Mouse (Mus musculus) C2C12 (cell line): ENCODE results near the gene Phgdh.

Experiments
- CEBPB ChIP-seq: IDR thresholded peaks from one replicate; pipeline ENCODE4 v1.6.1; 2011; ENCODE audit warnings: low read depth, mild to moderate bottlenecking, control low read depth, moderate library complexity
- CTCF ChIP-seq: IDR thresholded peaks from one replicate; pipeline ENCODE4 v1.5.1; 2011; ENCODE audit not compliant: control insufficient read depth, insufficient read depth, insufficient read length
- FOSL1 ChIP-seq: IDR thresholded peaks from one replicate; pipeline ENCODE4 v1.8.0; 2011; ENCODE audit warnings: mild to moderate bottlenecking, low read length; ENCODE audit not compliant: poor library complexity, insufficient read depth, severe bottlenecking
- MAX ChIP-seq: IDR thresholded peaks from one replicate; pipeline ENCODE4 v1.6.1; 2011; ENCODE audit warnings: mild to moderate bottlenecking, control low read depth
- MYOD1 ChIP-seq: IDR thresholded peaks from one replicate; pipeline ENCODE4 v1.6.1; 2011; ENCODE audit warnings: low read depth; ENCODE audit not compliant: control insufficient read depth, insufficient read length
- MYOG ChIP-seq: IDR thresholded peaks from one replicate; pipeline ENCODE4 v1.6.1; 2011; ENCODE audit not compliant: control insufficient read depth, insufficient read length; ENCODE audit errors: extremely low read depth
- USF1 ChIP-seq: IDR thresholded peaks from one replicate; pipeline ENCODE4 v1.6.1; 2011; ENCODE audit warnings: low read depth, mild to moderate bottlenecking, control low read depth, moderate library complexity

- TF ChIP-seq CTCF (no peak), USF1 (no peak), CEBPB (no peak), MYOD1 (no peak), MYOG (no peak), MAX (no peak), FOSL1 (no peak)
These were observed 72.5 kb downstream of the Phgdh start for GRCm38 (mm10) chr3:98267249-98267651.
